Comparison of ENCODE assay signal across 8 mouse cellular contexts in genomic region chr1:65388328-65388727, GRCm38 (mm10).
A peak's percentile ranks its signal among the peaks of the same experiment; 100 is the strongest.
DNase-seq lines count a peak whose midpoint lies in the region; ATAC-seq and TF ChIP-seq lines count a peak whose summit lies in the region.
"Had no signal": no experiment of that assay in that cellular context is flagged by ENCODE, and none has a peak within 500 bp of the region (broad histone marks: within the 10 kb centered on the region; RNA-seq: fewer than 3 reads in every experiment).

No protein-coding gene starts in this region.

- DNase-seq in adrenal gland, adult 18-20 months (ENCODE audit: low spot score in 2 of 2) = peak; percentile 52 to 59
- DNase-seq in cerebellum, adult 9-10 months = peak; percentile 12
- peak; percentile 7 for DNase-seq in kidney, adult 9 months
- DNase-seq in lung, embryonic 14.5 days = peak; percentile 52
- peak; percentile 70 for DNase-seq in testis, postnatal 10 days (ENCODE audit: low spot score)

- H3K4me2 ChIP-seq in midbrain, embryonic 12.5 days (replicated peaks) = no peak overlapping the region
- H3K4me2 ChIP-seq in midbrain, embryonic 16.5 days (ENCODE audit: low read length) = no peak overlapping the region
- H3K4me2 ChIP-seq in lung, embryonic 14.5 days = no peak overlapping the region

- H3K9me3 ChIP-seq in midbrain, embryonic 12.5 days = no peaks in the 10 kb centered on the region
- H3K9me3 ChIP-seq in midbrain, embryonic 16.5 days (replicated peaks; ENCODE audit: control insufficient read depth, low read length, poor library complexity, severe bottlenecking) = no peaks in the 10 kb centered on the region
- H3K9me3 ChIP-seq in lung, embryonic 14.5 days (ENCODE audit: low read depth, low read length) = no peaks in the 10 kb centered on the region
- H3K9me3 ChIP-seq: megakaryocyte, embryonic 14.5 days had no signal

- no peaks in the 10 kb centered on the region for H3K4me1 ChIP-seq in midbrain, embryonic 12.5 days
- no peaks in the 10 kb centered on the region for H3K4me1 ChIP-seq in midbrain, embryonic 16.5 days (ENCODE audit: control insufficient read depth, insufficient read depth, low read length)
- no peaks in the 10 kb centered on the region for H3K4me1 ChIP-seq in lung, embryonic 14.5 days (ENCODE audit: insufficient read depth)
- H3K4me1 ChIP-seq: megakaryocyte, embryonic 14.5 days had no signal

- H3K27ac ChIP-seq in midbrain, embryonic 12.5 days (replicated peaks) = no peak overlapping the region
- no peak overlapping the region for H3K27ac ChIP-seq in midbrain, embryonic 16.5 days (ENCODE audit: low read length)
- H3K27ac ChIP-seq in lung, embryonic 14.5 days (ENCODE audit: low read depth) = no peak overlapping the region

- no peaks in the 10 kb centered on the region for H3K27me3 ChIP-seq in midbrain, embryonic 12.5 days
- no peaks in the 10 kb centered on the region for H3K27me3 ChIP-seq in midbrain, embryonic 16.5 days (ENCODE audit: control insufficient read depth, insufficient read depth, low read depth, low read length)
- H3K27me3 ChIP-seq in lung, embryonic 14.5 days (ENCODE audit: insufficient read depth, low read length) = no peaks in the 10 kb centered on the region
- H3K27me3 ChIP-seq: megakaryocyte, embryonic 14.5 days had no signal

- H3K4me3 ChIP-seq in midbrain, embryonic 12.5 days = no peak overlapping the region
- H3K4me3 ChIP-seq in midbrain, embryonic 16.5 days (ENCODE audit: low read depth, low read length) = no peak overlapping the region
- no peak overlapping the region for H3K4me3 ChIP-seq in lung, embryonic 14.5 days (ENCODE audit: low read depth, low read length)
- H3K4me3 ChIP-seq: megakaryocyte, embryonic 14.5 days had no signal

- ATAC-seq in midbrain, embryonic 12.5 days (ENCODE audit: low FRiP score, low read depth) = peak; percentile 56; the same call in 1 of the 2 replicates
- ATAC-seq in midbrain, embryonic 16.5 days = no peak
- peak; percentile 28; the same call in 1 of the 2 replicates for ATAC-seq in lung, embryonic 14.5 days (ENCODE audit: insufficient read depth)

- H3K9ac ChIP-seq in midbrain, embryonic 12.5 days (replicated peaks) = no peak overlapping the region
- H3K9ac ChIP-seq in midbrain, embryonic 16.5 days (ENCODE audit: low read depth, low read length) = no peak overlapping the region
- H3K9ac ChIP-seq in lung, embryonic 14.5 days = no peak overlapping the region

- peak; percentile 67 for TF ChIP-seq CTCF in lung, embryonic 14.5 days (IDR thresholded peaks at IDR 0.05; ENCODE audit: low read depth)

- WGBS in midbrain, embryonic 12.5 days = 36% methylated on average over 15 of the region's 15 CpGs
- 37% methylated on average over 15 of the region's 15 CpGs for WGBS in midbrain, embryonic 16.5 days
- WGBS in lung, embryonic 14.5 days = 34% methylated on average over 15 of the region's 15 CpGs

- H3K36me3 ChIP-seq in midbrain, embryonic 12.5 days = no peaks in the 10 kb centered on the region
- no peaks in the 10 kb centered on the region for H3K36me3 ChIP-seq in midbrain, embryonic 16.5 days (ENCODE audit: control insufficient read depth, insufficient read depth, low read length)
- no peaks in the 10 kb centered on the region for H3K36me3 ChIP-seq in lung, embryonic 14.5 days (ENCODE audit: insufficient read depth)

Comparison
In these comparisons a context has a peak if more than half of its experiments do, and no peak if none do; other contexts are left out.
1. DNase-seq: peak in every context shown above with its lines; median percentile 70 in testis, postnatal 10 days; 56 in adrenal gland, adult 18-20 months; 52 in lung, embryonic 14.5 days; 12 in cerebellum, adult 9-10 months; 7 in kidney, adult 9 months.